Mouse (Mus musculus): ENCODE results near the gene Pdpn.
A peak's percentile ranks its signal among the peaks of the same experiment; 100 is the strongest.

The Pdpn gene

GRCm38 (mm10) chr4:143239615-143240201 is 59.7 kb downstream of the Pdpn start:
- no peak for DNase-seq (ENCODE audit: low read depth, low spot score)

GRCm38 (mm10) chr4:143239117-143239516 is 60.2 kb downstream of the Pdpn start:
- DNase-seq (ENCODE audit: low read depth, low spot score) = no peak

GRCm38 (mm10) chr4:143238241-143239031 is 60.9 kb downstream of the Pdpn start:
- DNase-seq (ENCODE audit: low read depth, low spot score) = peak; percentile 36

GRCm38 (mm10) chr4:143231790-143232422 is 67.5 kb downstream of the Pdpn start:
- DNase-seq (ENCODE audit: low read depth, low spot score) = no peak

GRCm38 (mm10) chr4:143231110-143231509 is 68.3 kb downstream of the Pdpn start:
- DNase-seq (ENCODE audit: low read depth, low spot score) = no peak

GRCm38 (mm10) chr4:143227976-143228375 is 71.4 kb downstream of the Pdpn start:
- DNase-seq (ENCODE audit: low read depth, low spot score) = no peak

- no peak for DNase-seq (ENCODE audit: low read depth, low spot score)
Observed at GRCm38 (mm10) chr4:143225886-143226285, 73.5 kb downstream of the Pdpn start.

- peak; percentile 7 for DNase-seq (ENCODE audit: low read depth, low spot score)
Observed at GRCm38 (mm10) chr4:143219316-143219751, 80.0 kb downstream of the Pdpn start.

GRCm38 (mm10) chr4:143218858-143219257 is 80.5 kb downstream of the Pdpn start:
- DNase-seq (ENCODE audit: low read depth, low spot score) = no peak

All from brain, adult 2 months (tissue).